Mouse (Mus musculus) T-helper 1 cell (primary cell): ENCODE measurements at regions not wholly inside any gene's neighbourhood (a gene's known extent, or its start where the extent isn't known, plus 50 kb on each side); places are given as distances from the start of the nearest gene placed in this dataset.

ENCODE experiments used
- in situ Hi-C: fragments of 300-600 bp; cut with MboI, MseI; formaldehyde crosslinking; loops from one replicate; pipeline ENCODE4 v1.15.1; 2025; ENCODE audit warnings: high pct_unique_total_duplicates

DNA sequence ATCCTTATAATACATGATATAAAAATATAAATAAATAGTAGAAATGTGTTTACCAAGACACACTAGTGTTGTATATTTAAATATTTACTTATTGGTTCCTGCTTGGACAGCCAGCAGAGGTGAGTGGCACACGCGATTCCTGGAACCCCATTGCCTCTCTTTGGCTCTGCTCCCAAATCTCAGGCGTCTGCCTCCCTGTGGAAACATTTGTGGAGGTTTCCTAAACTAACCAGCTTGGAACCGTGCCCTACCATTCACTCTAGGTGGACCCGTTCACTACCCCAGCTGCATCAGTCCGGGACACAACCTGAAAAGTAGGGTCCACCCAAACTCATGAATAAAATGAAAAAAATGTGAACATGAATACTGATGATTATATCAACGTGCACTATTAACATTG lies 404.0 kb upstream of the Defb41 start:
- in situ Hi-C loops, result no loop called here

GRCm38 (mm10) chr1:18668265-18668664 lies 403.3 kb upstream of the Defb41 start:
- in situ Hi-C loops, result no loop called here

DNA sequence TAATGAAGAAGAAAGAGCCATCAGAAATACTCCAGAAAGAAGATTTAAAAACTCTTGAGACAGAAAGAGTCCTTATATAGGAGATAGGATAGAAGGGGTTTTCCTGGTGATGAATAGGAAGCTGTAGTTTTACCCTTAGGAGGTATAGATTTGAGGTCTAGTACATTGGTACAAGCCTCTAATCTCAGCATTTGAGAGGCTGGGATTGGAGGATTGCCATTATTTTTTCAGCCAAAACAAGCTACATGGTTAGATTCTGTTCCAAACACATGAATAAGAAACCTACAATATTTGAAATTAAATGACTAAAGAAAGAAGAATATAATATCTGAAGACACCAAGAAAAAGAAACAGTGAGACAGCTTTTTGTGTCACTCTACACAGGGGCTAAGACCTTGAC lies 375.9 kb upstream of the Defb41 start:
- in situ Hi-C loops, result no loop called here

DNA sequence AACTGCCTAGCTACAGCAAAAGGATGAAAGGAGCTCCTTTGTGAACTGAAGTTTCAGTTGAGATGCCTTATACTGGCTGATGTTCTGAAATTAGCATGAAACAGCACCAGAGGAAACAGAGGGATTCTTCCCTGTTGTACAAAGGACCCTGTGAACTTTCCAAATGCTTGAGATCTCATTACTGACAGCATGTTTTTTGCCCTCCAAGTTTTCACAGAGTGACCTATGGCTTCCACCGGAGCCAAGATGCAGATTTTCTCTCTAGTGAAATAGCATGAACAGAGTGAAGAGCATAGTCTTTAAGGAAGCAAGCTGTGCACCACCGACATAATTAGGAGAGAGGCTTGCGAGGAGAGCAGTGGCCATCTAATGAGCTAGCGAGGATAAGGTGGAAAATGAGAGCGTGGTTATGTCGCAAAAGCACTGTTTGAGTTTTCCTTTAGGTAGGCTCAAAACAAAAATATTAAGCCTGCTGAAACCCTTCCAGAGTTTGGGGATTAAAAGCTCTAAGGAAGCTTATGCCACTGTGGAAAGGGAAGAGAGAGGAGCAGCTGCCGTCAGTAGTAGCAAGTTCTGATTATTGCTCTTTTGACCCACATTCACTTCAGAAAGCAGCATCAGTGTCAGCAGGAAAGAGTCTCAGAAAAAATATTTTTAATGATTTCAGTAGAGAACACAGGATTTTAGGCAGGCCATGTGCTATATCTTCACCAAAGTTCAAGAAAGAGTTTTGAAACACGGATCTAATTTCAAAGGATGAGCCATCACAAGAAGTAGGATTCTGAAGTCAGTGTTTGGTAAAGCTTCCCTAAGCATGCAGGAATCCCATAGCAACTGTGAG lies 374.7 kb upstream of the Defb41 start:
- in situ Hi-C loops, result no loop called here

DNA sequence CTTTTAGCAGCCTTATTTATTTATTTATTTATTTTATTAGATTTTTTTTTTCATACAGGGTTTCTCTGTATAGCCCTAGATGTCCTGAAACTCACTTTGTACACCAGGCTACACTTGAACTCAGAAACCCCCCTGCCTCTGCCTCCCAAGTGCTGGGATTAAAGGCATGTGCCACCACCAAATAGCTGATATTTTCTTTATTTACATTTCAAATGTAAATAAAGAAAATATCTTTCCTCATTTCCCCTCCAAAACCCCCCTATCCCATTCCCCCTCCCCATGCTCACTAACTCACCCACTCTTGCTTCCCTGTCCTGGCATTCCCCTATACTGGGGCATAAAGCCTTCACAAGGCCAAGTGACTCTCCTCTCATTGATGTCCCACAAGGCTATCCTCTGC lies 372.4 kb upstream of the Defb41 start:
- in situ Hi-C loops, result no loop called here

DNA sequence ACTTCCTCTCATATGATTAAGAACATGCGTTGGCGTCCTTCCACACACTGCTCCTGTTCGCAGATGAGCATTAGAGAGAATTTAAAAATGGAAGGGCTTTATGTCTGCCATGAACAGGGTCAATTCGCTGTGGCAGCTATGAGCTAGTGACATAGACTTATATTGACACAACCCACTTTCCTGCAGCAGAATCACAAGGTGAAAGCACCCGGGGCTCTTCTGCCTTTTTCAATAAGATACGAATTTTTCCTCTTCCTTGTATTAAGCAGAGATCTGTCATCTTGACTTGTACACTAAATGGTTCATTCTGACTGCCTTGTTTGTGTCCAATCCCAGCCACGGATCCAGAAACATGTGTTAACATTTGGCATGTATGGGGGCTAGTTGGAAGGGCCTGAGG lies 345.3 kb upstream of the Defb41 start:
- in situ Hi-C loops, result no loop called here

DNA sequence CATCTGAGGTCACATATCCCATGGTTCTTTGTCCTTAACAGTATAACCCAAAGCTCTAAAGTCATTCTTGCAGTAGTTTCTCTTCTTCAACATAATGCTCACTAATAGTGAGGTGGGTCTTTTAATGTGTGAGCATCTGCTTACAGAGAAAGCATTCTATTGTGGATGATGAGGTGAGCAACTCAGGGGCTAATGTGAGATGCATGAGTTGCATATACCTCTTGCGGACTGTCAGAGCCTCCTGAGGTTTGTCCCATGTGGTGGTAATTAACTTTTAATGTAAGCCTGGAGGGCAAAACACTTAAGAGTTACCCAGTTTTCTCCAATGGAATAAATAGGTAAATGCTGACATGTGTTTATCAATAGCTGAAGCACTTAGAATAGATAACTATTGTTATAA lies 334.9 kb upstream of the Defb41 start:
- in situ Hi-C loops, result no loop called here

- in situ Hi-C loops, result no loop called here
Measured at GRCm38 (mm10) chr1:18598908-18599307, 334.0 kb upstream of the Defb41 start.

DNA sequence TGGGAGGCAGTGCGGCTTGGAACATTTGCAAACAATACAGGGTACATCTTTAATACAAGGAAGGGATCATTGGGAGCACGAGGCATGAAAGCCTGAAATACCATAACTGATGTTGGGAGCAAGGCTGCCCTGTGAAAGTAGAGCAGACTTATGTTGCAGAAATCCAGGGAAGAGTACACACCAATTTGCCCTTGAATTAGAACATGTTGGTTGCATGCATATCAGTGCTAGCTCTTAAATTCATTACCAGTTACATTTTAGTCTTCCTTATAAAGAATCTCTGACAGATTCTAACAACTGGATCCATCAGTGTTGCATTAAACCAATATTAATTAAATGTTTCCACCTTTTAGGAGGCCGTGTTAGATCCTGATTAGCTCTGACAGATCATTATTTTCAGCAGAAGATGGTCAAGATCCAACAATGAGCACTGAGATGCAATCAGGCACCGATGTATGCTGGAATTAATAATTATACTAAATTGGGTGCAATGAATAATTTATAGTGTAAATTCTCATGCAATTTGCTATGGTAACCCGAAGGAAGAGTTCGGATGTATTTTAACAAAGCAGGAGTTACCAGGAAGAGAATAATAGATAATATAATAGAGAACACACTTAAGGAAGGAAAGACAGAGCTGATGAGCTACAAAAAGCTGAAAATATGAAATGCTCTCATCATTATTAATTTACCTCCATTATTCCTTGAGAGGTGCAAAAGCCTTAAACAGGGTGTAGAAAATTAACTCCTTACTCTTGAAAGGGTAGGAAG lies 318.6 kb upstream of the Defb41 start:
- in situ Hi-C loops, result no loop called here

- in situ Hi-C loops, result loop anchor here (10.0 kb wide), 1 partner anchor 386 kb away; no protein-coding TSS in a partner anchor
Measured at GRCm38 (mm10) chr1:18578625-18579024, 313.7 kb upstream of the Defb41 start.

DNA sequence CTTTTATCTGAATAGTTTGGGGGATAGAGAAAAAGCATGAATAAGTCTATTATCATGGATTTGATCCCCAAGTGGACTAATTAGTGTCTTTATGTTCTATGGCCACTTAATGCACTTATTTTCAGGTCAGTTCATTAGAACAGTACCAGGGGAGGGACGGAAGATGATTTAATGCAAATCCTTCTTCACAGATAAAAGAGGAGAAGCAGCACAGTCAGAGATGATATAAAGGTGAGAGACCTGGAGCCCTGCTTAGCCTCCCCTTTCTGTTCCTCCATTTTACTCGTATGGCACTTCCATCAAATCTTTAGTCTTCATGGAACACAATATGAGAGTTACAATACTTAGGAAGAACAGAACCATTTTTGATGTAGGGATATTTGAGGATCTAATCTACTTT lies 302.1 kb upstream of the Defb41 start:
- in situ Hi-C loops, result no loop called here

- in situ Hi-C loops, result no loop called here
Measured at GRCm38 (mm10) chr1:18551211-18551610, 286.3 kb upstream of the Defb41 start.

DNA sequence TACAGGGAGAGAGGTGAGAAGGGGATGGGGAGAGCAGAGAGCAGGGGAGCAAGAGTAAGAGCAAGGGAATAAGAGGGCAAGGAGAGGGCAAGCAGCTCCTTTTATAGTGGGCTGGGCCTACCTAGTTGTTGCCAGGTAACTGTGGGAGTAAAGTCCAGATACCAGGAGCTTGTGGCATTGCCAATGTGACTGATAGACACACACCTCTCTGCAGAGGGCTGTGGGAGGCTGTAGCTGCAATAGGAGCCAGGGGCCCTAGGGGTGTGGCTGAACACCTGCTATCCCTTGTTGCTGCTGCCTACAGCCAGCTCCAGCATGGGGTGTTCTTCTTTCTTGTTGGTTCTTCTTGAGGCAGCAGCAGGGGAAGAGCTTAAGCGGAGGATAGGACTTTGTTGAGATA lies 266.8 kb upstream of the Defb41 start:
- in situ Hi-C loops, result no loop called here

DNA sequence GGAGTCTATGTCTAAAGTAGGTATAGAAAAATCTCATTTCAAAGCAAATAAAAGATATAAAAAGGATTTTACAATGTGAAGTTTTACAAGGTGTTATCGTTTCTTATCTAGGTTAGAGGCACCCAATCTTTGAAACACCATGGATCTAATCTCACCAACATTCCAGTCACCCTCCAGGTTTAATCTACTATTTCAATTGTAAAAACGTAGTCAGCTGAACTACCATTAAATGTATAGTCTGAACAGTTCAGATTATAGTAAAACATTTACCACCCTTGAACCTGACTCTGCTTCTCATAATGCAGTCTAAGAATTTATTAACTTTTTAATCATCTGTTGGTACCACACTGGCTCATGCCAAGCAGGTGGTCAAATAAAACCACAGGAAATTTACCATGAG lies 259.5 kb upstream of the Defb41 start:
- in situ Hi-C loops, result no loop called here

- in situ Hi-C loops, result no loop called here
Measured at GRCm38 (mm10) chr1:18522902-18523301, 258.0 kb upstream of the Defb41 start.

DNA sequence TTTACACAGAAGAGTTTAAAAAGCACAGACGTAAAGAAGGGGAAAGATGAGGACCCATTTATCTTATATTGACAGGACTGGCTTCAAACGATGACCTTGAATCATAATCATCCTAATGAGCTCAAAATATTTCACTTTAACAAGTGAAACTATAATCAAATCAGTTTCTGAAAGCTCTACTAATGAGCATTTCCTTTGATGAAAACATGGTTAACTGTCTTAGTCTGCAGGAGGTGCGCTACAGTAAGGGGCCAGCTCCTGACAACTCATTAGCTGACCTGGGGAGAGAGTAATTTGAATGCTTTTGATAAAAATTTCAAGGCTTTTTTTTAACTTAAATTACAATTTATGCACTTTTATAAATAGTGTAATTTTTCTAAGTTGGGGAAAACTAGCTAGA lies 247.8 kb upstream of the Defb41 start:
- in situ Hi-C loops, result no loop called here

GRCm38 (mm10) chr1:18498556-18498955 lies 233.6 kb upstream of the Defb41 start:
- in situ Hi-C loops, result no loop called here

- in situ Hi-C loops, result no loop called here
Measured at GRCm38 (mm10) chr1:18468496-18468895, 203.6 kb upstream of the Defb41 start.

- in situ Hi-C loops, result no loop called here
Measured at GRCm38 (mm10) chr1:18465303-18465829, 200.4 kb upstream of the Defb41 start.

- in situ Hi-C loops, result no loop called here
Measured at GRCm38 (mm10) chr1:18463218-18463617, 198.3 kb upstream of the Defb41 start.

DNA sequence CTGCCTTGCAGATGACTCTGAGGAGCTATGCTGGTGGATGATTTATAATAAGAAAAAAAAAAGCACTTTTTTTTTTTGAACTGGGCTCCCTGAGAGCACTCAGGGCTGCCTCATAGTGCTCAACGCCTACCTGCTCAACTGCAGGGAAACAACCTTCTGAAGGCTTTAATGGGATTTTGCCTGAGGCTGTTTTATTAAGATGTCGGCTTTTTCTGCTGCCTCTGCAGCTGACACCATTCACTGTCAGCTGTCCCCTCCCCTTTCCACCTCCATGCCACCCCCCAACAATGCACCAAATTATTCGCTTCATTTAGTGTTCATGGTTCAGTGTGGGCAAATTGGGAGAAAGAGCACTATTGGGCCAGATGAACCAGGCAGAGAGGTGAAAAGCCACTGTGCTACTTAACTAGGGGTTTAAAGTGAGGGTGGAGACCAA lies 151.4 kb upstream of the Defb41 start:
- in situ Hi-C loops, result no loop called here

DNA sequence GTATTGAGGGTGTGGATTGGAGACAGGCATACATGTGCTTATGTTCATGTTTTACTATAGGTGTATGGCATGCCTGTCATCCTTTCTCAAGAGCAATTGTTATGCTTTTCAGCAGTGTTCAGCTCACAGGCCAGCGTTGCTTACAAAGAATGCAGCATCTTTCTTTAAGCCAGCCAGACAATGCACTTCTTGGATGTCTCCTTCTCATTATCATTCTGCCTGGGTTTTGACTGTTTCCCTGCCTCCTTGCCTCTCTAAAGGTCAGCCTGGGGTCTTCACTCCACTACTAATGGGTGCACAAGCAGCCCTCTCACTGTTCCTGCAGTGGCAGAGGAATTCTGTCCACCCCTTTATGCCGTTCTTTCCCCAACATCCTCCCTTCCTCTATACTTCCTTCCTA lies 150.9 kb upstream of the Defb41 start:
- in situ Hi-C loops, result no loop called here

GRCm38 (mm10) chr1:18412746-18413145 lies 147.8 kb upstream of the Defb41 start:
- in situ Hi-C loops, result no loop called here
